Mouse (Mus musculus) CH12.LX (cell line): ENCODE results near the gene 2310007B03Rik. TPM values are rescaled to one million over a fixed set of nuclear protein-coding genes. Genes with fewer than 3 reads are reported as not detected.

Experiments
- DNase-seq: peaks from one replicate; pipeline ENCODE4 v3.0.0-alpha.2; 2013; ENCODE audit errors: extremely low read depth
- H3K27ac ChIP-seq: 2 replicates; pipeline ENCODE4 v1.5.1; 2012; ENCODE audit warnings: low read depth, mild to moderate bottlenecking, control low read depth, moderate library complexity; ENCODE audit not compliant: insufficient read depth
- H3K27me3 ChIP-seq: replicated peaks from 2 replicates; pipeline ENCODE3; 2012; ENCODE audit warnings: inconsistent platforms
- H3K36me3 ChIP-seq, 2 experiments: replicated peaks in 1 of 2; 2 replicates each; pipeline versions ENCODE3 to v1.6.1; 2012; ENCODE audit warnings: inconsistent platforms in 1 of 2, low read length in 1 of 2, mild to moderate bottlenecking in 1 of 2, mixed read lengths in 1 of 2, moderate library complexity in 1 of 2; ENCODE audit not compliant: control insufficient read depth in 1 of 2, insufficient read depth in 1 of 2
- H3K4me1 ChIP-seq, 2 experiments: 2 replicates each; pipeline ENCODE4 v1.6.1; 2012; ENCODE audit warnings: inconsistent platforms in 1 of 2, moderate library complexity in 1 of 2; ENCODE audit not compliant: insufficient read depth in 2 of 2, control insufficient read depth in 1 of 2
- H3K4me2 ChIP-seq: 2 replicates; pipeline ENCODE4 v1.6.1; 2012; ENCODE audit warnings: low read depth, mild to moderate bottlenecking, control low read depth; ENCODE audit not compliant: poor library complexity, insufficient read depth, severe bottlenecking
- H3K4me3 ChIP-seq, 3 experiments: fragments of 150-350 bp in 1 of 3; sonication (generic) in 1 of 3; replicated peaks in 1 of 3; 2 replicates each; pipeline versions ENCODE3 to v1.5.1; 2011 to 2012; ENCODE audit warnings: low read depth in 2 of 3, low read length in 2 of 3, mild to moderate bottlenecking in 2 of 3, moderate library complexity in 2 of 3, control low read depth in 1 of 3, improper control_type of control experiment in 1 of 3, inconsistent platforms in 1 of 3, mixed read lengths in 1 of 3; ENCODE audit not compliant: poor library complexity in 1 of 3
- H3K79me2 ChIP-seq: replicated peaks from 2 replicates; pipeline ENCODE4 v1.6.1; 2012; ENCODE audit warnings: mild to moderate bottlenecking, moderate library complexity; ENCODE audit not compliant: control insufficient read depth, poor library complexity, insufficient read depth, severe bottlenecking; ENCODE audit errors: extremely low read depth
- H3K9ac ChIP-seq: 2 replicates; pipeline ENCODE4 v1.6.1; 2012; ENCODE audit warnings: low read depth, mild to moderate bottlenecking, control low read depth, moderate library complexity; ENCODE audit not compliant: insufficient read depth
- H3K9me3 ChIP-seq: replicated peaks from 2 replicates; pipeline ENCODE3; 2012; ENCODE audit warnings: low read length, inconsistent platforms, mixed read lengths
- E2F4 ChIP-seq: IDR thresholded peaks from 2 replicates; pipeline ENCODE4 v1.6.1; 2011; ENCODE audit warnings: low read depth, low read length, improper control_type of control experiment; ENCODE audit not compliant: insufficient replicate concordance
- ELF1 ChIP-seq: IDR thresholded peaks from 2 replicates; pipeline ENCODE4 v1.6.1; 2014; ENCODE audit warnings: low read depth, mild to moderate bottlenecking, inconsistent platforms, low read length, improper control_type of control experiment
- EP300 ChIP-seq: IDR thresholded peaks from 2 replicates; pipeline ENCODE4 v1.6.1; 2011; ENCODE audit warnings: low read length, improper control_type of control experiment
- ETS1 ChIP-seq: conservative IDR thresholded peaks from 2 replicates; pipeline ENCODE4 v1.6.1; 2012; ENCODE audit warnings: low read depth, mild to moderate bottlenecking, inconsistent platforms, low read length, improper control_type of control experiment, moderate library complexity
- GABPA ChIP-seq: IDR thresholded peaks from 2 replicates; pipeline ENCODE4 v1.6.1; 2012; ENCODE audit warnings: low read depth, low read length, improper control_type of control experiment, inconsistent platforms; ENCODE audit not compliant: insufficient replicate concordance
- JUN ChIP-seq: IDR thresholded peaks from 2 replicates; pipeline ENCODE4 v1.6.1; 2011; ENCODE audit warnings: low read depth, mild to moderate bottlenecking, low read length, improper control_type of control experiment, moderate library complexity; ENCODE audit not compliant: insufficient read depth
- MAZ ChIP-seq: IDR thresholded peaks from 2 replicates; pipeline ENCODE4 v1.6.1; 2012; ENCODE audit warnings: low read depth, mild to moderate bottlenecking, inconsistent platforms, low read length, improper control_type of control experiment, moderate library complexity
- MEF2A ChIP-seq: IDR thresholded peaks from 2 replicates; pipeline ENCODE4 v1.6.1; 2014; ENCODE audit warnings: low read depth, mild to moderate bottlenecking, inconsistent platforms, low read length, improper control_type of control experiment, borderline replicate concordance
- MYC ChIP-seq: IDR thresholded peaks from 2 replicates; pipeline ENCODE4 v1.6.1; 2011; ENCODE audit warnings: low read depth, mild to moderate bottlenecking, improper control_type of control experiment, low read length
- NELFE ChIP-seq: IDR thresholded peaks from 2 replicates; pipeline ENCODE4 v1.6.1; 2011; ENCODE audit warnings: low read depth, low read length, improper control_type of control experiment
- NRF1 ChIP-seq: IDR thresholded peaks from 2 replicates; pipeline ENCODE4 v1.6.1; 2014; ENCODE audit warnings: low read depth, mild to moderate bottlenecking, inconsistent platforms, low read length, improper control_type of control experiment, moderate library complexity
- PAX5 ChIP-seq: IDR thresholded peaks from 2 replicates; pipeline ENCODE4 v1.6.1; 2012; ENCODE audit warnings: low read length, inconsistent platforms, mixed read lengths
- POLR2A ChIP-seq: IDR thresholded peaks from 2 replicates; pipeline ENCODE4 v1.6.1; 2011; ENCODE audit warnings: low read depth, mild to moderate bottlenecking, improper control_type of control experiment, low read length
- SIN3A ChIP-seq: IDR thresholded peaks from 2 replicates; pipeline ENCODE4 v1.6.1; 2012; ENCODE audit warnings: low read length, improper control_type of control experiment, inconsistent platforms
- SMC3 ChIP-seq: IDR thresholded peaks from 2 replicates; pipeline ENCODE4 v1.6.1; 2011; ENCODE audit warnings: low read depth, low read length, improper control_type of control experiment
- TCF12 ChIP-seq: IDR thresholded peaks from 2 replicates; pipeline ENCODE4 v1.6.1; 2014; ENCODE audit warnings: low read depth, mild to moderate bottlenecking, inconsistent platforms, low read length, improper control_type of control experiment
- UBTF ChIP-seq: IDR thresholded peaks from 2 replicates; pipeline ENCODE4 v1.6.1; 2012; ENCODE audit warnings: low read depth, mild to moderate bottlenecking, inconsistent platforms, low read length, improper control_type of control experiment, moderate library complexity
- USF1 ChIP-seq: IDR thresholded peaks from 2 replicates; pipeline ENCODE4 v1.6.1; 2014; ENCODE audit warnings: low read depth, mild to moderate bottlenecking, inconsistent platforms, low read length, improper control_type of control experiment
- USF2 ChIP-seq: conservative IDR thresholded peaks from 2 replicates; pipeline ENCODE4 v1.6.1; 2011; ENCODE audit warnings: low read depth, low read length, improper control_type of control experiment
- ZC3H11A ChIP-seq: IDR thresholded peaks from 2 replicates; pipeline ENCODE4 v1.6.1; 2012; ENCODE audit warnings: low read depth, mild to moderate bottlenecking, inconsistent platforms, low read length, improper control_type of control experiment
- ZMIZ1 ChIP-seq: IDR thresholded peaks from 2 replicates; pipeline ENCODE4 v1.6.1; 2012; ENCODE audit warnings: low read depth, mild to moderate bottlenecking, inconsistent platforms, low read length, improper control_type of control experiment
- ZNF384 ChIP-seq: IDR thresholded peaks from 2 replicates; pipeline ENCODE4 v1.6.1; 2012; ENCODE audit warnings: low read depth, low read length, improper control_type of control experiment, inconsistent platforms
- dilution Hi-C: fragments of 300-500 bp; cut with MboI; formaldehyde crosslinking; loops from 2 replicates; pipeline ENCODE4 v1.14.3; 2020; ENCODE audit warnings: low sequenced_read_pairs; ENCODE audit not compliant: extremely low pct_unique_long_range_greater_than_20kb, extremely low pct_ligation_motif_present
- in situ Hi-C: fragments of 300-500 bp; cut with MboI; formaldehyde crosslinking; loops from 3 replicates; pipeline ENCODE4 v1.14.3; 2019; ENCODE audit warnings: low sequenced_read_pairs, low pct_ligation_motif_present, low pct_unique_long_range_greater_than_20kb, mixed read lengths
- polyA plus RNA-seq: library from polyadenylated mRNA; unstranded; fragments of >175 nt; gene quantifications from 2 replicates; pipeline ENCODE4 v1.2.1, GENCODE M21; 2012; ENCODE audit warnings: low read depth; ENCODE audit not compliant: insufficient read length
- total RNA-seq, 2 experiments: library from RNA; depleted of rRNA; stranded (reverse); fragments of 300-350 nt in 1 of 2; fragments of >200 nt in 1 of 2; gene quantifications; 2 replicates each; pipeline ENCODE4 v1.2.3; 2012 to 2014

Gene 2310007B03Rik
- total and polyA plus RNA-seq, 3 experiments: 0.08 TPM; not detected in 2

GRCm38 (mm10) chr1:93207536-93208064, 46.9 kb upstream of the 2310007B03Rik start:
- dilution Hi-C loops (no loop called here), in situ Hi-C loops (no loop called here)
- Histone ChIP-seq H3K36me3 (no peaks in the 10 kb centered on the region), H3K4me3 (no peak overlapping the region), H3K79me2 (no peaks in the 10 kb centered on the region), H3K4me1 (peaks cover 0 to 6% of the 10 kb centered on the region in 2 experiments; a peak in 1 of 4 replicates), H3K27ac (no peak overlapping the region), H3K4me2 (no peak overlapping the region), H3K27me3 (peaks cover 97% of the 10 kb centered on the region), H3K9ac (no peak overlapping the region), H3K9me3 (no peaks in the 10 kb centered on the region)
- DNase-seq: no peak
- TF ChIP-seq GABPA (no peak), PAX5 (no peak), USF1 (no peak), NRF1 (no peak), NELFE (no peak), POLR2A (no peak), ETS1 (no peak), USF2 (no peak), ZNF384 (no peak), SMC3 (no peak), MYC (no peak), MEF2A (no peak), ELF1 (no peak)

DNA sequence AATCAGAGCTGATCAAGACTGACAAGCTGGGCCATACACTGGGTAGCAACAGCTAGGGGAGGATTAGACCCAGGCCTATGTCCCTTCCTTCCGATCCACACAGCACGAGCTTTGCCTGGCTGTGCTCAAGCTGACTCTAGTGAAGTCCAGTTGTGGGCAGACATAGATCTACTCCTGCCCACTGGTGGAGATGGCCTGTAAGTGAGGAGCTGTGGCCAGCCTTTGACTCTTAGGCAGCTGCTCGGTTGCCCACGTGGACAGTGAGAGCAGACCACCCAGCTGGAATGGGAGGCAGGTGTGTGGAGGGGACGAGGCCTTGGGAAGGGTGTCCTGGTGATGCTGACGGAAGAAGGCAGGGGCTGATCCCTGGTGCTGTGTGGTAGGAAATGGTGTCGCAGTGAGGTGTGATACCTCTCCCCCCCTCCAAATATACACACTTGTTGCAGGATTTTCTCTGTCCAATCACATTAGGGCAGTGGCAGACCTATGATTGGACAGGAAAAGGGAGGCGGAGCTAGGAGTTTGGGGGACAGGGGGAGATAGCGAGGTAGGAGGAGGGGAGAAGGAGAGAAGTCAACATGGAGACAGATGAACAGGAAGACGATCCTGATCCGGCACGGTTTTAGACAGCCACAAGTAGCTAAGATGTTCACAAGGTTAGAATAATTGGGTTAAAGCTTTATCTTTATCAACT, 45.7 kb upstream of the 2310007B03Rik start:
- peaks cover 97% of the 10 kb centered on the region for H3K27me3 ChIP-seq
- no peaks in the 10 kb centered on the region for H3K36me3 ChIP-seq
- no peak for DNase-seq
- H3K4me2 ChIP-seq: no peak overlapping the region
- no peaks in the 10 kb centered on the region for H3K79me2 ChIP-seq
- H3K4me3 ChIP-seq: no peak overlapping the region
- no peak overlapping the region for H3K27ac ChIP-seq
- in situ Hi-C loops: no loop called here
- TF ChIP-seq PAX5: no peak
- TF ChIP-seq E2F4: no peak
- no peak for TF ChIP-seq ZMIZ1
- no peak for TF ChIP-seq TCF12
- TF ChIP-seq UBTF: no peak
- no peak for TF ChIP-seq SIN3A
- no peak for TF ChIP-seq MAZ
- TF ChIP-seq EP300: no peak
- no peak for TF ChIP-seq ETS1
- no peak for TF ChIP-seq ELF1
- TF ChIP-seq USF2: no peak
- TF ChIP-seq MEF2A: no peak
- no peak for TF ChIP-seq ZC3H11A
- TF ChIP-seq JUN: no peak
- TF ChIP-seq, all 38 proteins: peak for 0
- Histone ChIP-seq H3K9ac (no peak overlapping the region), H3K4me1 (peaks cover 0 to 6% of the 10 kb centered on the region in 2 experiments; a peak in 1 of 4 replicates), H3K9me3 (no peaks in the 10 kb centered on the region)
- dilution Hi-C loops: no loop called here
